Mouse (Mus musculus) heart, adult 2 months (tissue): ENCODE data around the gene Hoxb3.

Experiments used
- CTCF ChIP-seq: fragments of 200-600 bp; IDR thresholded peaks from 2 replicates; pipeline ENCODE4 v1.8.1; 2022; ENCODE audit warnings: antibody characterized with exemption, mild to moderate bottlenecking, moderate library complexity
- EP300 ChIP-seq: fragments of 200-500 bp; IDR thresholded peaks from 2 replicates; pipeline ENCODE4 v1.6.1; 2011; ENCODE audit warnings: low read depth, low read length, control low read depth; ENCODE audit not compliant: insufficient read depth

DNA sequence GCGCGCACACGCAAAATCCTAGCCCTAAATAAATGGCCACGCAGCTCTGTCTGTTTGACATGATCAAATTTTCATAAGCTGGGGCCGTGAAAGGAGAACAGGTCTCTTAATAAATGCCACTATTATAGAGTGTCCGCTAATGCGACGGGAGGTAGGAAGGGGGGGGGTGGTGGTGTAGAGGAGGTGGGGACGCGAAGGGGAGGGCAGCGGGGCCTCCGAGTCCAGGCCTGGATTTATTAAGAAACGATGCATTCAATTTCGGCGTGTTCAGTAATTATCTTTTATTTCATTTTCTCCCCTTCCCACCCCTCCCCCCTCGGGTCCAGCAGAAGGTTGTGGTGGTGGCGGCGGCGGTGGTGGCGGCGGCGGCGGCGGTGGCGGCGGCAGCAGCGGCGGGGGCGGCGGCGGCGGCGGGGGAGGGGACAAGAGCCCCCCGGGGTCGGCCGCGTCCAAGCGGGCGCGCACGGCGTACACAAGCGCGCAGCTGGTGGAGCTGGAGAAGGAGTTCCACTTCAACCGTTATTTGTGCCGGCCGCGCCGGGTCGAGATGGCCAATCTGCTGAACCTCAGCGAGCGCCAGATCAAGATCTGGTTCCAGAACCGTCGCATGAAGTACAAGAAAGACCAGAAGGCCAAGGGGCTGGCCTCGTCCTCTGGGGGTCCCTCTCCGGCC is 22.2 kb downstream of the Hoxb3 start:
- TF ChIP-seq CTCF (no peak), EP300 (no peak)
